Mouse (Mus musculus): ENCODE data around the gene Cpne6. TPM values are rescaled to one million over a fixed set of nuclear protein-coding genes. Genes with fewer than 3 reads are reported as not detected.
A peak's percentile ranks its signal among the peaks of the same experiment; 100 is the strongest.

Cpne6 gene
- total RNA-seq, 2 experiments from 2014 or later = 0.53 to 1.1 TPM

GRCm38 (mm10) chr14:55496761-55497448 is 13.3 kb upstream of the Cpne6 start:
- DNase-seq (ENCODE audit: low spot score in 2 of 2) = no peak

- DNase-seq (ENCODE audit: low spot score in 2 of 2) = peak; percentile 65 to 82
Observed at GRCm38 (mm10) chr14:55497449-55497821, 12.8 kb upstream of the Cpne6 start.

GRCm38 (mm10) chr14:55505612-55506011 is 4.6 kb upstream of the Cpne6 start:
- DNase-seq (ENCODE audit: low spot score in 2 of 2) = no peak

- no peak for DNase-seq (ENCODE audit: low spot score in 2 of 2)
Observed at GRCm38 (mm10) chr14:55507801-55508200, 2.4 kb upstream of the Cpne6 start.

- DNase-seq (ENCODE audit: low spot score in 2 of 2) = no peak
Observed at GRCm38 (mm10) chr14:55509540-55509939, 705 bp upstream of the Cpne6 start.

- no peak for DNase-seq (ENCODE audit: low spot score in 2 of 2)
Observed at GRCm38 (mm10) chr14:55511037-55511436, 792 bp downstream of the Cpne6 start.

- no peak for DNase-seq (ENCODE audit: low spot score in 2 of 2)
Observed at GRCm38 (mm10) chr14:55513927-55514326, 3.7 kb downstream of the Cpne6 start.

- no peak for DNase-seq (ENCODE audit: low spot score in 2 of 2)
Observed at GRCm38 (mm10) chr14:55515846-55516245, 5.6 kb downstream of the Cpne6 start.

GRCm38 (mm10) chr14:55518897-55519296 is 8.7 kb downstream of the Cpne6 start:
- no peak for DNase-seq (ENCODE audit: low spot score in 2 of 2)

GRCm38 (mm10) chr14:55519604-55520003 is 9.4 kb downstream of the Cpne6 start:
- DNase-seq (ENCODE audit: low spot score in 2 of 2) = no peak

GRCm38 (mm10) chr14:55520451-55521361 is 10.5 kb downstream of the Cpne6 start:
- DNase-seq (ENCODE audit: low spot score in 2 of 2) = no peak

GRCm38 (mm10) chr14:55524062-55524461 is 13.8 kb downstream of the Cpne6 start:
- DNase-seq (ENCODE audit: low spot score in 2 of 2) = no peak

GRCm38 (mm10) chr14:55524785-55525184 is 14.5 kb downstream of the Cpne6 start, which contains the start of gene Nrl:
Nrl (minus strand) TSS chr14:55524981.
- DNase-seq (ENCODE audit: low spot score in 2 of 2) = no peak

- no peak for DNase-seq (ENCODE audit: low spot score in 2 of 2)
Observed at GRCm38 (mm10) chr14:55526674-55527073, 16.4 kb downstream of the Cpne6 start.

- DNase-seq (ENCODE audit: low spot score in 2 of 2) = no peak
Observed at GRCm38 (mm10) chr14:55527940-55528339, 17.7 kb downstream of the Cpne6 start.

GRCm38 (mm10) chr14:55536116-55536745 is 26.0 kb downstream of the Cpne6 start:
- no peak for DNase-seq (ENCODE audit: low spot score in 2 of 2)

- peak; percentile 72 to 73 for DNase-seq (ENCODE audit: low spot score in 2 of 2)
Observed at GRCm38 (mm10) chr14:55540067-55540786, 30.0 kb downstream of the Cpne6 start, which contains the start of gene Pck2. Pck2 (plus strand) TSS chr14:55540266.

- DNase-seq (ENCODE audit: low spot score in 2 of 2) = peak; percentile 53 to 80
Observed at GRCm38 (mm10) chr14:55540787-55541321, 30.6 kb downstream of the Cpne6 start.

- DNase-seq (ENCODE audit: low spot score in 2 of 2) = no peak
Observed at GRCm38 (mm10) chr14:55542268-55542667, 32.0 kb downstream of the Cpne6 start.

GRCm38 (mm10) chr14:55544334-55544733 is 34.1 kb downstream of the Cpne6 start:
- DNase-seq (ENCODE audit: low spot score in 2 of 2) = no peak

GRCm38 (mm10) chr14:55550191-55550590 is 39.9 kb downstream of the Cpne6 start:
- no peak for DNase-seq (ENCODE audit: low spot score in 2 of 2)
